Mouse (Mus musculus) embryonic facial prominence, embryonic 14.5 days (tissue): ENCODE data around the gene Vstm4. TPM values are rescaled to one million over a fixed set of nuclear protein-coding genes. Genes with fewer than 3 reads are reported as not detected.

Experiments
- ATAC-seq: fragments of 200-750 bp; cut with Nextera tagmentation; 2 replicates; pipeline ENCODE4 v1.8.0; 2017; ENCODE audit warnings: low read depth, moderate number of reproducible peaks, moderate TSS enrichment
- DNase-seq: peaks from one replicate; pipeline ENCODE4 v3.0.0-alpha.2; 2015; ENCODE audit warnings: low spot score
- H3K27ac ChIP-seq: fragments of 300-500 bp; sonication (generic); replicated peaks from 2 replicates; pipeline ENCODE4 v1.5.1; 2014; ENCODE audit warnings: low read depth, mild to moderate bottlenecking, low read length, moderate library complexity
- H3K27me3 ChIP-seq: fragments of 300-500 bp; sonication (generic); replicated peaks from 2 replicates; pipeline ENCODE4 v1.6.1; 2014; ENCODE audit warnings: low read length; ENCODE audit not compliant: control insufficient read depth, insufficient read depth
- H3K36me3 ChIP-seq: fragments of 300-500 bp; sonication (generic); 2 replicates; pipeline ENCODE4 v1.6.1; 2014; ENCODE audit warnings: low read length, mixed read lengths; ENCODE audit not compliant: control insufficient read depth, insufficient read depth
- H3K4me1 ChIP-seq: fragments of 300-500 bp; sonication (generic); 2 replicates; pipeline ENCODE4 v1.6.1; 2014; ENCODE audit warnings: antibody characterized with exemption, low read length; ENCODE audit not compliant: control insufficient read depth, insufficient read depth
- H3K4me2 ChIP-seq: fragments of 300-500 bp; sonication (generic); 2 replicates; pipeline ENCODE4 v1.6.1; 2014; ENCODE audit warnings: low read depth, mild to moderate bottlenecking, low read length, moderate library complexity, mixed read lengths
- H3K4me3 ChIP-seq: fragments of 300-500 bp; sonication (generic); 2 replicates; pipeline ENCODE4 v1.5.1; 2014; ENCODE audit warnings: low read depth, mild to moderate bottlenecking, low read length
- H3K9ac ChIP-seq: fragments of 300-500 bp; sonication (generic); 2 replicates; pipeline ENCODE4 v1.6.1; 2014; ENCODE audit warnings: low read depth, mild to moderate bottlenecking, low read length, moderate library complexity, mixed read lengths
- H3K9me3 ChIP-seq: fragments of 300-500 bp; sonication (generic); 2 replicates; pipeline ENCODE4 v1.6.1; 2016; ENCODE audit warnings: low read length; ENCODE audit not compliant: control insufficient read depth
- WGBS: fragments of 180-500 bp; shearing (Covaris S2); extraction: QIAGEN DNeasy Blood & Tissue Kit; methylation state at CpG from one replicate; pipeline ENCODE4 v1.1.7; 2014; 5-methylcytosine and 5-hydroxymethylcytosine counted together
- polyA plus RNA-seq: library from polyadenylated mRNA; unstranded; fragments of >200 nt; fragmentation: Nextera tagmentation; extraction: Ambion mirVana; gene quantifications from 2 replicates; pipeline ENCODE4 v1.2.1, GENCODE M21; 2014

Vstm4 gene
- polyA plus RNA-seq, 1 experiment from 2014 or later, result 40.2 TPM

- ATAC-seq, result no peak
- 35% methylated on average over 10 of the region's 10 CpGs for WGBS
- H3K9ac ChIP-seq, result no peak overlapping the region
- H3K27me3 ChIP-seq, result no peaks in the 10 kb centered on the region
- no peak overlapping the region for H3K4me3 ChIP-seq
- DNase-seq, result peak; percentile 38
- no peak overlapping the region for H3K27ac ChIP-seq
- no peaks in the 10 kb centered on the region for H3K36me3 ChIP-seq
- no peak overlapping the region for H3K4me2 ChIP-seq
- H3K9me3 ChIP-seq, result no peaks in the 10 kb centered on the region
- H3K4me1 ChIP-seq, result peaks cover 11% of the 10 kb centered on the region
Measured at GRCm38 (mm10) chr14:32964742-32965141, 108.2 kb downstream of the Vstm4 start.

GRCm38 (mm10) chr14:32970700-32971099 is 114.1 kb downstream of the Vstm4 start:
- no peak overlapping the region for H3K27ac ChIP-seq
- H3K4me2 ChIP-seq, result no peak overlapping the region
- H3K36me3 ChIP-seq, result no peaks in the 10 kb centered on the region
- DNase-seq (no peak), ATAC-seq (no peak)
- WGBS, result 68% methylated on average over 9 of the region's 9 CpGs
- no peaks in the 10 kb centered on the region for H3K4me1 ChIP-seq
- H3K9ac ChIP-seq, result no peak overlapping the region
- H3K4me3 ChIP-seq, result no peak overlapping the region
- no peaks in the 10 kb centered on the region for H3K9me3 ChIP-seq
- no peaks in the 10 kb centered on the region for H3K27me3 ChIP-seq

GRCm38 (mm10) chr14:32984176-32984738 is 127.7 kb downstream of the Vstm4 start:
- H3K9ac ChIP-seq, result no peak overlapping the region
- peak; percentile 84 for DNase-seq
- 50% methylated on average over 6 of the region's 6 CpGs for WGBS
- H3K4me3 ChIP-seq, result no peak overlapping the region
- H3K27me3 ChIP-seq, result no peaks in the 10 kb centered on the region
- H3K9me3 ChIP-seq, result no peaks in the 10 kb centered on the region
- 0 out of 2 replicates have a peak overlapping the region, but pooled peaks have one; percentile 12 for H3K27ac ChIP-seq
- no peak overlapping the region for H3K4me2 ChIP-seq
- ATAC-seq, result peak; percentile 85
- H3K4me1 ChIP-seq, result peaks cover 8% of the 10 kb centered on the region; the same call in 1 of the 2 replicates
- no peaks in the 10 kb centered on the region for H3K36me3 ChIP-seq

GRCm38 (mm10) chr14:32986659-32987058 is 130.1 kb downstream of the Vstm4 start:
- Histone ChIP-seq H3K27me3 (no peaks in the 10 kb centered on the region), H3K4me1 (peaks cover 8% of the 10 kb centered on the region; the same call in 1 of the 2 replicates), H3K9me3 (no peaks in the 10 kb centered on the region), H3K4me2 (no peak overlapping the region), H3K27ac (no peak overlapping the region), H3K4me3 (no peak overlapping the region), H3K9ac (no peak overlapping the region), H3K36me3 (no peaks in the 10 kb centered on the region)
- DNase-seq, result no peak
- ATAC-seq, result no peak
- WGBS, result 71% methylated on average over 4 of the region's 4 CpGs

Other genes with a start within 250 kb of the Vstm4 start
- gene 3425401B19Rik, start 171.5 kb upstream of the Vstm4 start, polyA plus RNA-seq, result 2.9 and 3.1 TPM in 2 replicates
- 1.6 and 2.7 TPM in 2 replicates for gene Tmem273, start 70.8 kb upstream of the Vstm4 start, polyA plus RNA-seq
- not detected in 2 replicates for gene Fam170b, start 22.8 kb upstream of the Vstm4 start, polyA plus RNA-seq
- 0.58 and 0.96 TPM in 2 replicates for gene Lrrc18, start 134.6 kb downstream of the Vstm4 start, polyA plus RNA-seq